In genomic region chr12:52795551-52796470, GRCm38 (mm10) we compare ENCODE assay signal across 32 mouse cellular contexts.
DNase-seq lines count a peak whose midpoint lies in the region; ATAC-seq and TF ChIP-seq lines count a peak whose summit lies in the region.
"Had no signal": no experiment of that assay in that cellular context is flagged by ENCODE, and none has a peak within 500 bp of the region (broad histone marks: within the 10 kb centered on the region; RNA-seq: fewer than 3 reads in every experiment).

No protein-coding gene starts in this region.

- no peak overlapping the region for H3K4me2 ChIP-seq in heart, embryonic 13.5 days
- no peak overlapping the region for H3K4me2 ChIP-seq in intestine, postnatal 0 days (replicated peaks; ENCODE audit: low read depth)
- H3K4me2 ChIP-seq: embryonic facial prominence, embryonic 13.5 days; intestine, embryonic 15.5 days; limb, embryonic 15.5 days; liver, embryonic 13.5 days; stomach, embryonic 15.5 days had no signal

- 0 out of 2 replicates have a peak, but pooled peaks have one; percentile 29 for ATAC-seq in frontal cortex, adult (ENCODE audit: low TSS enrichment)
- ATAC-seq in heart, embryonic 13.5 days (ENCODE audit: extremely low read depth, insufficient number of reproducible peaks, low FRiP score, low TSS enrichment), result no peak
- ATAC-seq in intestine, postnatal 0 days, result no peak
- ATAC-seq: forebrain, embryonic 16.5 days; hindbrain, postnatal 0 days; intestine, embryonic 15.5 days; lung, postnatal 0 days; Patski had no signal

- DNase-seq in frontal cortex, postnatal 14 days (ENCODE audit: low spot score in 2 of 2), result no peak
- no peak for DNase-seq in heart, postnatal 10 days
- DNase-seq in left cerebral cortex, adult 2 months (ENCODE audit: extremely low spot score in 1 of 2, low spot score in 2 of 2), result no peak
- no peak for DNase-seq in left cerebral cortex, postnatal 4 days
- DNase-seq: adrenal gland, postnatal 10 days; cerebellum, adult 9-10 months; cerebellum, postnatal 36 days; embryo, embryonic 11 days; gastrocnemius, postnatal 14 days; kidney, adult 8-10 months; kidney, postnatal 4 days; liver, embryonic 13.5 days; lung, adult 18-20 months; lung, postnatal 4 days; retina, postnatal 1 day; right cerebral cortex, postnatal 14 days had no signal

- no peak overlapping the region for H3K4me3 ChIP-seq in heart, embryonic 13.5 days
- no peak overlapping the region for H3K4me3 ChIP-seq in left cerebral cortex, adult 2 months
- H3K4me3 ChIP-seq in cortical plate, adult 2 months (ENCODE audit: insufficient read depth, low read length), result no peak overlapping the region
- H3K4me3 ChIP-seq in intestine, postnatal 0 days (ENCODE audit: low read depth, low read length), result no peak overlapping the region
- H3K4me3 ChIP-seq: embryonic facial prominence, embryonic 13.5 days; hindbrain, embryonic 10.5 days; intestine, embryonic 15.5 days; limb, embryonic 10.5 days; limb, embryonic 15.5 days; liver, embryonic 13.5 days; megakaryocyte, embryonic 14.5 days; stomach, embryonic 15.5 days had no signal

- intact Hi-C loops in heart, postnatal 10 days (cut with DNase I), result loop anchor here (10.0 kb wide), 1 partner anchor 291 kb away; the partner anchor contains the start of gene Arhgap5
- intact Hi-C loops in left cerebral cortex, adult 2 months (cut with DNase I), result no loop called here
- intact Hi-C loops in left cerebral cortex, postnatal 4 days (cut with DNase I), result no loop called here

- no peaks in the 10 kb centered on the region for H3K9me3 ChIP-seq in heart, embryonic 13.5 days
- no peaks in the 10 kb centered on the region for H3K9me3 ChIP-seq in intestine, postnatal 0 days (ENCODE audit: control insufficient read depth)
- H3K9me3 ChIP-seq: embryonic facial prominence, embryonic 13.5 days; hindbrain, embryonic 10.5 days; intestine, embryonic 15.5 days; limb, embryonic 10.5 days; limb, embryonic 15.5 days; liver, embryonic 13.5 days; megakaryocyte, embryonic 14.5 days; stomach, embryonic 15.5 days had no signal

- no peaks in the 10 kb centered on the region for H3K36me3 ChIP-seq in heart, embryonic 13.5 days
- H3K36me3 ChIP-seq in intestine, postnatal 0 days (ENCODE audit: control insufficient read depth, insufficient read depth), result no peaks in the 10 kb centered on the region
- H3K36me3 ChIP-seq: embryonic facial prominence, embryonic 13.5 days; intestine, embryonic 15.5 days; limb, embryonic 10.5 days; limb, embryonic 15.5 days; liver, embryonic 13.5 days; stomach, embryonic 15.5 days had no signal

- 0 out of 2 replicates have a peak overlapping the region, but pooled peaks have one; percentile 28 for H3K27ac ChIP-seq in heart, embryonic 13.5 days (replicated peaks)
- peak overlapping the region; percentile 70 for H3K27ac ChIP-seq in left cerebral cortex, adult 2 months
- H3K27ac ChIP-seq in cortical plate, adult 2 months (ENCODE audit: insufficient read depth, low read length), result peak overlapping the region; percentile 63
- H3K27ac ChIP-seq in intestine, postnatal 0 days (ENCODE audit: low read depth, low read length), result no peak overlapping the region
- H3K27ac ChIP-seq: embryonic facial prominence, embryonic 13.5 days; hindbrain, embryonic 10.5 days; hindbrain, postnatal 0 days; intestine, embryonic 15.5 days; kidney, postnatal 0 days; limb, embryonic 10.5 days; limb, embryonic 15.5 days; liver, embryonic 13.5 days; stomach, embryonic 15.5 days had no signal

- H3K27me3 ChIP-seq in heart, embryonic 13.5 days (replicated peaks), result no peaks in the 10 kb centered on the region
- H3K27me3 ChIP-seq in intestine, postnatal 0 days (replicated peaks; ENCODE audit: control insufficient read depth, insufficient read depth, low read length), result no peaks in the 10 kb centered on the region
- H3K27me3 ChIP-seq: embryonic facial prominence, embryonic 13.5 days; intestine, embryonic 15.5 days; limb, embryonic 15.5 days; liver, embryonic 13.5 days; megakaryocyte, embryonic 14.5 days; Patski; stomach, embryonic 15.5 days had no signal

- no peak for TF ChIP-seq POLR2A in cortical plate, adult 2 months (IDR thresholded peaks at IDR 0.05; ENCODE audit: extremely low read depth, insufficient read depth, low read length)

- H3K4me1 ChIP-seq in heart, embryonic 13.5 days, result peaks cover 38% of the 10 kb centered on the region
- peaks cover 15% of the 10 kb centered on the region for H3K4me1 ChIP-seq in cortical plate, adult 2 months (ENCODE audit: control insufficient read depth, insufficient read depth, low read length)
- H3K4me1 ChIP-seq in intestine, postnatal 0 days (replicated peaks; ENCODE audit: control insufficient read depth, insufficient read depth, low read length), result no peaks in the 10 kb centered on the region
- H3K4me1 ChIP-seq: intestine, embryonic 15.5 days; limb, embryonic 15.5 days; liver, embryonic 13.5 days; megakaryocyte, embryonic 14.5 days had no signal

- TF ChIP-seq CTCF in left cerebral cortex, adult 2 months (IDR thresholded peaks at IDR 0.05), result no peak
- TF ChIP-seq CTCF in cortical plate, adult 2 months (IDR thresholded peaks at IDR 0.05; ENCODE audit: extremely low read depth, insufficient read depth, low read length), result no peak
- no peak for TF ChIP-seq CTCF in intestine, postnatal 0 days (IDR thresholded peaks at IDR 0.05; ENCODE audit: low read depth)

- H3K9ac ChIP-seq in heart, embryonic 13.5 days, result no peak overlapping the region; the same call in 1 of the 2 replicates
- no peak overlapping the region for H3K9ac ChIP-seq in intestine, postnatal 0 days (ENCODE audit: low read depth, low read length)
- H3K9ac ChIP-seq: embryonic facial prominence, embryonic 13.5 days; intestine, embryonic 15.5 days; limb, embryonic 15.5 days; liver, embryonic 13.5 days; stomach, embryonic 15.5 days had no signal

- WGBS in heart, embryonic 13.5 days, result 78% methylated on average over 18 of the region's 18 CpGs
- 84% methylated on average over 18 of the region's 18 CpGs for WGBS in intestine, postnatal 0 days
